Mouse (Mus musculus): ENCODE data around the gene RPS10-NUDT3. TPM values are rescaled to one million over a fixed set of nuclear protein-coding genes. Genes with fewer than 3 reads are reported as not detected.

RPS10-NUDT3 gene
- polyA plus RNA-seq, 1 experiment from 2014 or later: not detected

- ATAC-seq (ENCODE audit: low FRiP score, low TSS enrichment) (no peak), DNase-seq (ENCODE audit: low spot score) (no peak)
- Histone ChIP-seq H3K4me2 (replicated peaks; ENCODE audit: low read depth) (no peak overlapping the region), H3K4me3 (ENCODE audit: low read depth, low read length) (no peak overlapping the region), H3K27ac (replicated peaks) (no peak overlapping the region), H3K9ac (ENCODE audit: low read length) (no peak overlapping the region), H3K36me3 (ENCODE audit: control insufficient read depth, insufficient read depth, low read length) (no peaks in the 10 kb centered on the region), H3K4me1 (replicated peaks; ENCODE audit: control insufficient read depth, insufficient read depth) (peaks cover 4% of the 10 kb centered on the region; the same call in 1 of the 2 replicates), H3K27me3 (ENCODE audit: control insufficient read depth, insufficient read depth, low read length) (no peaks in the 10 kb centered on the region), H3K9me3 (ENCODE audit: control insufficient read depth, low read length) (no peaks in the 10 kb centered on the region)
- WGBS: 73% methylated on average over 23 of the region's 23 CpGs
- no peak for TF ChIP-seq CTCF (IDR thresholded peaks at IDR 0.05; ENCODE audit: low read depth)
- no peak for TF ChIP-seq EP300 (optimal IDR thresholded peaks at IDR 0.05)
Observed at GRCm38 (mm10) chr17:27552215-27553201, 82.5 kb downstream of the RPS10-NUDT3 start.

GRCm38 (mm10) chr17:27551393-27551940 lies 83.6 kb downstream of the RPS10-NUDT3 start:
- ATAC-seq (ENCODE audit: low FRiP score, low TSS enrichment) (no peak), DNase-seq (ENCODE audit: low spot score) (peak; percentile 48)
- Histone ChIP-seq H3K4me1 (replicated peaks; ENCODE audit: control insufficient read depth, insufficient read depth) (peaks cover 9% of the 10 kb centered on the region; the same call in 1 of the 2 replicates), H3K9ac (ENCODE audit: low read length) (no peak overlapping the region), H3K36me3 (ENCODE audit: control insufficient read depth, insufficient read depth, low read length) (no peaks in the 10 kb centered on the region), H3K4me2 (replicated peaks; ENCODE audit: low read depth) (no peak overlapping the region), H3K27me3 (ENCODE audit: control insufficient read depth, insufficient read depth, low read length) (no peaks in the 10 kb centered on the region), H3K4me3 (ENCODE audit: low read depth, low read length) (no peak overlapping the region), H3K9me3 (ENCODE audit: control insufficient read depth, low read length) (no peaks in the 10 kb centered on the region), H3K27ac (replicated peaks) (no peak overlapping the region)
- TF ChIP-seq EP300 (optimal IDR thresholded peaks at IDR 0.05): no peak
- TF ChIP-seq CTCF (IDR thresholded peaks at IDR 0.05; ENCODE audit: low read depth): peak; percentile 16; the same call in 1 of the 2 replicates
- WGBS: 59% methylated on average over 10 of the region's 10 CpGs

GRCm38 (mm10) chr17:27549234-27549633 lies 85.8 kb downstream of the RPS10-NUDT3 start:
- no peaks in the 10 kb centered on the region for H3K27me3 ChIP-seq (ENCODE audit: control insufficient read depth, insufficient read depth, low read length)
- no peak for TF ChIP-seq CTCF (IDR thresholded peaks at IDR 0.05; ENCODE audit: low read depth)
- TF ChIP-seq EP300 (optimal IDR thresholded peaks at IDR 0.05): no peak
- no peaks in the 10 kb centered on the region for H3K36me3 ChIP-seq (ENCODE audit: control insufficient read depth, insufficient read depth, low read length)
- no peak overlapping the region for H3K27ac ChIP-seq (replicated peaks)
- no peak overlapping the region for H3K9ac ChIP-seq (ENCODE audit: low read length)
- no peak for DNase-seq (ENCODE audit: low spot score)
- ATAC-seq (ENCODE audit: low FRiP score, low TSS enrichment): no peak
- no peak overlapping the region for H3K4me3 ChIP-seq (ENCODE audit: low read depth, low read length)
- H3K4me1 ChIP-seq (replicated peaks; ENCODE audit: control insufficient read depth, insufficient read depth): 0 out of 2 replicates have a peak, but pooled peaks cover 5% of the 10 kb centered on the region
- no peaks in the 10 kb centered on the region for H3K9me3 ChIP-seq (ENCODE audit: control insufficient read depth, low read length)
- no peak overlapping the region for H3K4me2 ChIP-seq (replicated peaks; ENCODE audit: low read depth)
- WGBS: 71% methylated on average over 8 of the region's 8 CpGs

- H3K9ac ChIP-seq (ENCODE audit: low read length): no peak overlapping the region
- ATAC-seq (ENCODE audit: low FRiP score, low TSS enrichment) (peak; percentile 92), DNase-seq (ENCODE audit: low spot score) (peak; percentile 77)
- no peaks in the 10 kb centered on the region for H3K27me3 ChIP-seq (ENCODE audit: control insufficient read depth, insufficient read depth, low read length)
- H3K36me3 ChIP-seq (ENCODE audit: control insufficient read depth, insufficient read depth, low read length): no peaks in the 10 kb centered on the region
- no peak overlapping the region for H3K4me3 ChIP-seq (ENCODE audit: low read depth, low read length)
- H3K9me3 ChIP-seq (ENCODE audit: control insufficient read depth, low read length): no peaks in the 10 kb centered on the region
- H3K4me1 ChIP-seq (replicated peaks; ENCODE audit: control insufficient read depth, insufficient read depth): 0 out of 2 replicates have a peak, but pooled peaks cover 5% of the 10 kb centered on the region
- WGBS: 38% methylated on average over 9 of the region's 9 CpGs
- H3K4me2 ChIP-seq (replicated peaks; ENCODE audit: low read depth): no peak overlapping the region
- TF ChIP-seq CTCF (IDR thresholded peaks at IDR 0.05; ENCODE audit: low read depth): no peak
- TF ChIP-seq EP300 (optimal IDR thresholded peaks at IDR 0.05): no peak
- no peak overlapping the region for H3K27ac ChIP-seq (replicated peaks)
Observed at GRCm38 (mm10) chr17:27547253-27547868, 87.7 kb downstream of the RPS10-NUDT3 start.

- TF ChIP-seq EP300 (optimal IDR thresholded peaks at IDR 0.05) (no peak), CTCF (IDR thresholded peaks at IDR 0.05; ENCODE audit: low read depth) (no peak)
- DNase-seq (ENCODE audit: low spot score) (no peak), ATAC-seq (ENCODE audit: low FRiP score, low TSS enrichment) (no peak)
- H3K27ac ChIP-seq (replicated peaks): no peak overlapping the region
- 0 out of 2 replicates have a peak, but pooled peaks cover 5% of the 10 kb centered on the region for H3K4me1 ChIP-seq (replicated peaks; ENCODE audit: control insufficient read depth, insufficient read depth)
- H3K36me3 ChIP-seq (ENCODE audit: control insufficient read depth, insufficient read depth, low read length): no peaks in the 10 kb centered on the region
- H3K9ac ChIP-seq (ENCODE audit: low read length): no peak overlapping the region
- H3K4me3 ChIP-seq (ENCODE audit: low read depth, low read length): no peak overlapping the region
- WGBS: 69% methylated on average over 7 of the region's 7 CpGs
- H3K27me3 ChIP-seq (ENCODE audit: control insufficient read depth, insufficient read depth, low read length): no peaks in the 10 kb centered on the region
- H3K4me2 ChIP-seq (replicated peaks; ENCODE audit: low read depth): no peak overlapping the region
- no peaks in the 10 kb centered on the region for H3K9me3 ChIP-seq (ENCODE audit: control insufficient read depth, low read length)
Observed at GRCm38 (mm10) chr17:27546574-27547085, 88.4 kb downstream of the RPS10-NUDT3 start.

Measured in stomach, postnatal 0 days (tissue).